Mouse (Mus musculus) small intestine, adult 2 months (tissue): ENCODE measurements around the gene Nfkbie. TPM values are rescaled to one million over a fixed set of nuclear protein-coding genes. Genes with fewer than 3 reads are reported as not detected.
A peak's percentile ranks its signal among the peaks of the same experiment; 100 is the strongest.

Experiments
- H3K27ac ChIP-seq: fragments of 200-500 bp; 2 replicates; pipeline ENCODE4 v1.5.1; 2012; ENCODE audit warnings: low read depth, low read length, control low read depth, inconsistent platforms; ENCODE audit not compliant: insufficient read depth
- H3K27me3 ChIP-seq: fragments of 200-500 bp; 2 replicates; pipeline ENCODE4 v1.6.1; 2012; ENCODE audit warnings: mild to moderate bottlenecking, moderate library complexity, low read length, inconsistent platforms; ENCODE audit not compliant: control insufficient read depth, insufficient read depth
- H3K36me3 ChIP-seq: fragments of 200-500 bp; 2 replicates; pipeline ENCODE4 v1.6.1; 2012; ENCODE audit warnings: mild to moderate bottlenecking, low read length, control low read depth, inconsistent platforms; ENCODE audit not compliant: control insufficient read depth, insufficient read depth
- H3K4me1 ChIP-seq: fragments of 200-500 bp; 2 replicates; pipeline ENCODE4 v1.6.1; 2012; ENCODE audit warnings: low read length, inconsistent platforms, mixed read lengths; ENCODE audit not compliant: control insufficient read depth, insufficient read depth, insufficient read length
- H3K4me3 ChIP-seq: fragments of 200-500 bp; 2 replicates; pipeline ENCODE4 v1.5.1; 2012; ENCODE audit warnings: low read depth, mild to moderate bottlenecking, control low read depth, inconsistent platforms, low read length, moderate library complexity
- CTCF ChIP-seq: fragments of 200-500 bp; IDR thresholded peaks from 2 replicates; pipeline ENCODE4 v1.5.1; 2012; ENCODE audit warnings: low read depth, mild to moderate bottlenecking, control low read depth, inconsistent platforms, low read length, moderate library complexity, mixed read lengths; ENCODE audit not compliant: insufficient replicate concordance, insufficient read length; ENCODE audit errors: extremely low read depth
- POLR2A ChIP-seq: fragments of 200-500 bp; IDR thresholded peaks from 2 replicates; pipeline ENCODE4 v1.6.1; 2012; ENCODE audit warnings: low read depth, mild to moderate bottlenecking, control low read depth, inconsistent platforms, low read length, moderate library complexity
- WGBS: fragments of 180-500 bp; shearing (Covaris S2); methylation state at CpG from one replicate; pipeline ENCODE4 v1.1.7; 2018; 5-methylcytosine and 5-hydroxymethylcytosine counted together
- polyA plus RNA-seq: library from polyadenylated mRNA; depleted of rRNA; stranded (reverse); fragments of >200 nt; gene quantifications from 2 replicates; pipeline ENCODE4 v1.2.3, GENCODE M21; 2012

The Nfkbie gene
- polyA plus RNA-seq, 1 experiment, result 6.2 TPM

DNA sequence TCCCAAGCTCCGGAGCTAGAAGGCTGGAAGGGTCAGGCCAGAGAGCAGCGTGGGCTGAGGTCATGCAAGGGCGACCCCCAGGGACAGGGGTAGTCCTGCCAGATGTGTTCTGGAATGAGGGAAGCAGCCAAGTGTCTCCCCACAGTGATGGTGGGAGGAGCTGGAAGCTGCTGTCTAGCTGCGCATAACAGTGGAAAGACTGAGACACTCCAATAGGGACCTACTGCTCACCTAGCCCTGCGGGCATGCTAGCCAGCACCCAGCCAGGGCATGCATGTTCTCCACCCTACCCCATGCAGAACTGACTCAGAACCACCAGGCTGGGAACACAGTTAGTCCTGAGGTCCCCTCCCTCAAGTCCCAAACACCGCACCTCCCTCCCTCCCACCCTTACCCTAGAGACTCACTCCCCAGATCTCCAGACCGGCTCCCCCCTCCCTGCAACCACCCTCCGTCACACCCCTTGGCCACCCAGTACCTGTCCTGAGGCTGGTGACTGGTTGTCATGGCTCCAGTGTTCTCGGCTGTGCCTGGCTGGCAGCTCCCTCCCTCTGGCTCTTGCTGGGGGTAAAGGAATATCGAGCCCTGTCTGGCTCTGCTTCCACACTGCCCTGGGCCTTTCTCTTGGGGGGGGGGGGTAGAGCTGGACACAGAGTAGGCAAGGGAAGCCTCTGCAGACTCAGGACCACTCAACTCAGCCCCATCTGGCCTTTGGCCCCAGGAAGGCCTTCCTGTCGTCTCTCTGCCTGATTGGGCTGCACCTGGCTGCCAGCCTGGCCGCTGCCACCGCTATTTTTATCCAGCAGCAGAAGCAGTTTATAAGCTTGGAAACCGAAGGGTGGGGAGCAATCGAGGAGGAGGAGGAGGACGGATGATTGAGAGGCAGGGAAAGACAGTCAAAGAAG, 36.5 kb downstream of the Nfkbie start:
- 0 out of 2 replicates have a peak, but pooled peaks cover 3% of the 10 kb centered on the region for H3K36me3 ChIP-seq
- H3K4me3 ChIP-seq, result 0 out of 2 replicates have a peak overlapping the region, but pooled peaks have one; percentile 10
- TF ChIP-seq POLR2A (no peak), CTCF (no peak)
- no peaks in the 10 kb centered on the region for H3K27me3 ChIP-seq
- H3K27ac ChIP-seq, result no peak overlapping the region; the same call in none of the 2 replicates
- 58% methylated on average over 16 of the region's 16 CpGs for WGBS
- H3K4me1 ChIP-seq, result peaks cover 18% of the 10 kb centered on the region

DNA sequence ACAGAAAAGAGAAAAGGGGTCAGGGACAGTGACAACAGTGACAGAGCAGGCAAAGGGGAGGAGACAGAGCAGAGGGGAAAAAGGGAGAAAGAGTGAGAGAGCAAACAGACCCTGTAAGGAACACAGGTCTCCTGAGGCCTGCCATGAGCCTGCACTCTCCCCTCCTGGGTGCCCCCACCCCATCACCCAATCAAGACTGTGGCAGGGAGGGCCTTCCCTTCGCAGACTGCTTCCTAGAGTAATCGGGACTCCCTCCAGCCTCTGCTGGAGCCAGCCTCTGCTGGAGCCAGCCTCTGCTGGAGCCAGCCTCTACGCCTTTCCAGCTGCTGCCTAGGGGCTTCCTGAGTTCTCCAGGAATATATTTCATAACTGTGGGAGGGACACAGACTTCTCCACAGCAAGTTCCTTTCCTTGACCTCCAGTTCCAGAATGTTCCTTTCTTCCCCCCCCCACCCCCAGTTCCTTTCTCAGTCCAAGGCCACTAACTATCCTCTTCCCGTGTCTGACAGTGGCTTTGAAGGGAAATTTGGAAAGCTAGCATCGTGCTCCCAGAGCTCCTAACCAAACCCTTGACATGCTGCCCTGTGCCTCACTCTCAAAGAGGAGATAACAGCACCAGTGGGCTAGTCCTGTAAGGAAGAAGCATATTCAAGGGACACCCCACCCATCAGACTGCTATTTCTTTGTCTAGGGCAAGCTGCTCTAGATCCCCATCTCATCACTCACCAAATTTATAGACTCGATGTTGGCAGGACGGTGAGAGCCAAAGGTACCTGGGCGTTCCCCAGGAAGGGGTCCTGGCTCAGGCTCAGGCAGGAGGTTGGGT, 37.3 kb downstream of the Nfkbie start:
- H3K27ac ChIP-seq, result no peak overlapping the region; the same call in 1 of the 2 replicates
- no peak for TF ChIP-seq POLR2A
- TF ChIP-seq CTCF, result no peak
- peak overlapping the region; percentile 12; the same call in 1 of the 2 replicates for H3K4me3 ChIP-seq
- 62% methylated on average over 8 of the region's 8 CpGs for WGBS
- H3K4me1 ChIP-seq, result peaks cover 22% of the 10 kb centered on the region
- no peaks in the 10 kb centered on the region for H3K27me3 ChIP-seq
- H3K36me3 ChIP-seq, result 0 out of 2 replicates have a peak, but pooled peaks cover 3% of the 10 kb centered on the region

DNA sequence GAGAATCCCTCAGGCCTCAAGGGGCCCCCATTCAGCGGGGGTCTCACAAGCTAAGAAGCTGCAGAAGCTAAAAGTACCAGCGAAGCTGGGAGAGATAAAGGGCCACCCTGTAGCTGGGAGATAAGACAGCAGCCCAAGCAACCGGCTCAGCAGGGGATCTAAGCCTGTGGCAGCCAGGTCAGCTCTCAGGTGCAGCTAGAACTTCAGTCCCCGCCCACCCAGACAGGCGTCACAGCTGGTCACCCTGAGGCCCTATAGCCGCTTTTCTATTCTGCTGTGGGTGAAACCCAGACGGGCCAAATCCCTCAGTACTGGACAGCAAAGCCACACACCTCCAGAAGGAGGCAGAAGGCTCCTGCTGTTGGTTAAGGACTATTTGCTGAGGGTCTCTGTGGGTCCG, 38.0 kb downstream of the Nfkbie start:
- Histone ChIP-seq H3K4me3 (no peak overlapping the region), H3K27ac (no peak overlapping the region), H3K27me3 (no peaks in the 10 kb centered on the region), H3K36me3 (0 out of 2 replicates have a peak, but pooled peaks cover 3% of the 10 kb centered on the region), H3K4me1 (peaks cover 23% of the 10 kb centered on the region)
- TF ChIP-seq CTCF (no peak), POLR2A (no peak)
- WGBS, result 48% methylated on average over 8 of the region's 8 CpGs

DNA sequence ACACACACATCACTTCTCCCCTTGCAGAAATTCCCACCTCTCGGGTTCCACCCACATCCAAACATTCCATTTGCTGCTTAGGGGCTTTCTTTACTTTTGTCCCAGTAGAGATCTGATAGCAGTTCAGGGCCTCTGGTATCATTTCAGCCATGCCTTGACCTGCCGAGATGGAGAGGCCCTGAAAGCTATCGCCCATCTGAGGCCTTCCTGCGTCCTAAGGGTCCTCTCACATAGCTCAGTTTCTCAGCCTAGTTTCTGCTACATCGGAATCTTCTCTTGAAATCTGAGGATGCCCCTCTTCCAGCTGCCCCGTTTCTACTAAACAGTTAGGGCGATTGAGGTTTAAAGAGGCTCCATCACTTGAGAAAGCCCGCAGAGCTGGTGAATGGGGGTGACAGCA, 38.7 kb downstream of the Nfkbie start:
- H3K4me1 ChIP-seq, result peaks cover 26% of the 10 kb centered on the region
- H3K4me3 ChIP-seq, result no peak overlapping the region
- no peak overlapping the region for H3K27ac ChIP-seq

GRCm38 (mm10) chr17:45594881-45595735, 39.6 kb downstream of the Nfkbie start:
- peak overlapping the region; percentile 68 for H3K4me3 ChIP-seq
- no peaks in the 10 kb centered on the region for H3K36me3 ChIP-seq
- under 1% methylated on average over 57 of the region's 58 CpGs for WGBS
- TF ChIP-seq POLR2A, result no peak
- 0 out of 2 replicates have a peak, but pooled peaks have one; percentile 2 for TF ChIP-seq CTCF
- no peak overlapping the region for H3K27ac ChIP-seq
- H3K27me3 ChIP-seq, result no peaks in the 10 kb centered on the region
- peaks cover 30% of the 10 kb centered on the region for H3K4me1 ChIP-seq

More for the DNA sequence above, 38.7 kb downstream of the Nfkbie start:
- WGBS, result 66% methylated on average over 8 of the region's 8 CpGs
- Histone ChIP-seq H3K36me3 (0 out of 2 replicates have a peak, but pooled peaks cover 3% of the 10 kb centered on the region), H3K27me3 (no peaks in the 10 kb centered on the region)
- TF ChIP-seq POLR2A (no peak), CTCF (no peak)

- Histone ChIP-seq H3K27me3 (no peaks in the 10 kb centered on the region), H3K4me3 (peak overlapping the region; percentile 68), H3K4me1 (peaks cover 30% of the 10 kb centered on the region), H3K27ac (no peak overlapping the region; the same call in 1 of the 2 replicates), H3K36me3 (no peaks in the 10 kb centered on the region)
- no peak for TF ChIP-seq POLR2A
- no peak for TF ChIP-seq CTCF
- WGBS, result 21% methylated on average over 23 of the region's 23 CpGs
Observed at GRCm38 (mm10) chr17:45595736-45596390, 40.4 kb downstream of the Nfkbie start.
